Mouse (Mus musculus): Measurements from ENCODE around the gene Cc2d2b. TPM values are rescaled to one million over a fixed set of nuclear protein-coding genes. Genes with fewer than 3 reads are reported as not detected.

Gene Cc2d2b
- total RNA-seq (2021), result under 1 TPM; 0.32 to 0.72 TPM
- long read RNA-seq, experiment 1, result 0 reads
- long read RNA-seq, experiment 2, result 0 reads

GRCm38 (mm10) chr19:40748559-40748958, at the start of gene Cc2d2b:
Cc2d2b (plus strand) TSS chr19:40748753.
- H3K4me3 ChIP-seq, result no peak within 1 kb of the TSS
- peak within 1 kb of the TSS; percentile 53; the same call in 1 of the 2 replicates for H3K27ac ChIP-seq
- no peak for DNase-seq (ENCODE audit: low spot score in 2 of 2)
- no peak for TF ChIP-seq CTCF (conservative IDR thresholded peaks at IDR 0.05)

GRCm38 (mm10) chr19:40699816-40700215, 48.7 kb upstream of the Cc2d2b start:
- Histone ChIP-seq H3K27ac (no peak overlapping the region), H3K4me3 (no peak overlapping the region)
- TF ChIP-seq CTCF (conservative IDR thresholded peaks at IDR 0.05), result no peak
- DNase-seq (ENCODE audit: low spot score in 2 of 2), result no peak

GRCm38 (mm10) chr19:40702406-40702805, 46.1 kb upstream of the Cc2d2b start:
- no peak overlapping the region for H3K4me3 ChIP-seq
- TF ChIP-seq CTCF (conservative IDR thresholded peaks at IDR 0.05), result no peak
- H3K27ac ChIP-seq, result no peak overlapping the region
- peak; percentile 72 to 79 for DNase-seq (ENCODE audit: low spot score in 2 of 2)

GRCm38 (mm10) chr19:40712889-40713628, 35.5 kb upstream of the Cc2d2b start:
- no peak overlapping the region for H3K4me3 ChIP-seq
- no peak for TF ChIP-seq CTCF (conservative IDR thresholded peaks at IDR 0.05)
- no peak overlapping the region for H3K27ac ChIP-seq
- DNase-seq (ENCODE audit: low spot score in 2 of 2), result peak in 1 of 2 experiments; percentile 11

GRCm38 (mm10) chr19:40714700-40715099, 33.9 kb upstream of the Cc2d2b start:
- TF ChIP-seq CTCF (conservative IDR thresholded peaks at IDR 0.05), result no peak
- DNase-seq (ENCODE audit: low spot score in 2 of 2), result no peak
- Histone ChIP-seq H3K4me3 (no peak overlapping the region), H3K27ac (no peak overlapping the region)

GRCm38 (mm10) chr19:40716981-40717380, 31.6 kb upstream of the Cc2d2b start:
- no peak for TF ChIP-seq CTCF (conservative IDR thresholded peaks at IDR 0.05)
- no peak overlapping the region for H3K27ac ChIP-seq
- no peak overlapping the region for H3K4me3 ChIP-seq
- DNase-seq (ENCODE audit: low spot score in 2 of 2), result no peak

GRCm38 (mm10) chr19:40719439-40720105, 29.0 kb upstream of the Cc2d2b start:
- H3K27ac ChIP-seq, result no peak overlapping the region
- no peak overlapping the region for H3K4me3 ChIP-seq
- no peak for DNase-seq (ENCODE audit: low spot score in 2 of 2)
- no peak for TF ChIP-seq CTCF (conservative IDR thresholded peaks at IDR 0.05)

GRCm38 (mm10) chr19:40720381-40720780, 28.2 kb upstream of the Cc2d2b start:
- Histone ChIP-seq H3K27ac (no peak overlapping the region), H3K4me3 (no peak overlapping the region)
- no peak for DNase-seq (ENCODE audit: low spot score in 2 of 2)
- TF ChIP-seq CTCF (conservative IDR thresholded peaks at IDR 0.05), result no peak

- peak; percentile 58 to 72 for DNase-seq (ENCODE audit: low spot score in 2 of 2)
- no peak overlapping the region for H3K27ac ChIP-seq
- no peak overlapping the region for H3K4me3 ChIP-seq
- TF ChIP-seq CTCF (conservative IDR thresholded peaks at IDR 0.05), result peak; percentile 96
These were observed 26.2 kb upstream of the Cc2d2b start for GRCm38 (mm10) chr19:40722137-40723038.

GRCm38 (mm10) chr19:40723516-40723915, 25.0 kb upstream of the Cc2d2b start:
- no peak for TF ChIP-seq CTCF (conservative IDR thresholded peaks at IDR 0.05)
- Histone ChIP-seq H3K27ac (no peak overlapping the region), H3K4me3 (no peak overlapping the region)
- no peak for DNase-seq (ENCODE audit: low spot score in 2 of 2)

- DNase-seq (ENCODE audit: low spot score in 2 of 2), result no peak
- Histone ChIP-seq H3K27ac (no peak overlapping the region), H3K4me3 (no peak overlapping the region)
- TF ChIP-seq CTCF (conservative IDR thresholded peaks at IDR 0.05), result no peak
These were observed 22.4 kb upstream of the Cc2d2b start for GRCm38 (mm10) chr19:40726148-40726547.

- no peak for DNase-seq (ENCODE audit: low spot score in 2 of 2)
- no peak for TF ChIP-seq CTCF (conservative IDR thresholded peaks at IDR 0.05)
- Histone ChIP-seq H3K27ac (no peak overlapping the region), H3K4me3 (no peak overlapping the region)
These were observed 21.9 kb upstream of the Cc2d2b start for GRCm38 (mm10) chr19:40726614-40727013.

GRCm38 (mm10) chr19:40728213-40728612, 20.3 kb upstream of the Cc2d2b start:
- no peak for DNase-seq (ENCODE audit: low spot score in 2 of 2)
- H3K27ac ChIP-seq, result no peak overlapping the region
- H3K4me3 ChIP-seq, result no peak overlapping the region
- TF ChIP-seq CTCF (conservative IDR thresholded peaks at IDR 0.05), result no peak

Measured in layer of hippocampus, adult 2 months (tissue).